Mouse (Mus musculus) forebrain, postnatal 0 days (tissue): ENCODE data around the gene Ccdc63. TPM values are rescaled to one million over a fixed set of nuclear protein-coding genes. Genes with fewer than 3 reads are reported as not detected.

ENCODE experiments used
- ATAC-seq: fragments of 200-750 bp; cut with Nextera tagmentation; 2 replicates; pipeline ENCODE4 v1.8.0; 2017; ENCODE audit warnings: mild to moderate bottlenecking, moderate library complexity
- DNase-seq: peaks from one replicate; pipeline ENCODE4 v3.0.0-alpha.2; 2015
- H3K27ac ChIP-seq: fragments of 300-500 bp; sonication (generic); 2 replicates; pipeline ENCODE4 v1.5.1; 2014; ENCODE audit warnings: low read depth, mild to moderate bottlenecking, antibody characterized with exemption, low read length, moderate library complexity, mixed read lengths
- H3K27me3 ChIP-seq: fragments of 300-500 bp; sonication (generic); 2 replicates; pipeline ENCODE4 v1.6.1; 2014; ENCODE audit warnings: mild to moderate bottlenecking, low read length, mixed read lengths; ENCODE audit not compliant: insufficient read depth
- H3K36me3 ChIP-seq: fragments of 300-500 bp; sonication (generic); 2 replicates; pipeline ENCODE4 v1.6.1; 2014; ENCODE audit warnings: mild to moderate bottlenecking, moderate library complexity; ENCODE audit not compliant: insufficient read depth
- H3K4me1 ChIP-seq: fragments of 300-500 bp; sonication (generic); 2 replicates; pipeline ENCODE4 v1.6.1; 2014; ENCODE audit warnings: antibody characterized with exemption; ENCODE audit not compliant: insufficient read depth
- H3K4me2 ChIP-seq: fragments of 300-500 bp; sonication (generic); 2 replicates; pipeline ENCODE4 v1.6.1; 2014; ENCODE audit warnings: low read depth, mild to moderate bottlenecking, moderate library complexity
- H3K4me3 ChIP-seq: fragments of 300-500 bp; sonication (generic); 2 replicates; pipeline ENCODE4 v1.5.1; 2014; ENCODE audit warnings: low read depth, low read length, mixed read lengths
- H3K9ac ChIP-seq: fragments of 300-500 bp; sonication (generic); 2 replicates; pipeline ENCODE4 v1.6.1; 2014; ENCODE audit warnings: mild to moderate bottlenecking
- H3K9me3 ChIP-seq: fragments of 300-500 bp; sonication (generic); 2 replicates; pipeline ENCODE4 v1.6.1; 2016; ENCODE audit warnings: low read length
- CTCF ChIP-seq: sonication (generic); IDR thresholded peaks from 2 replicates; pipeline ENCODE4 v1.5.1; 2016; ENCODE audit warnings: antibody characterized with exemption, control low read depth, low read depth
- WGBS: fragments of 180-500 bp; shearing (Covaris S2); extraction: QIAGEN DNeasy Blood & Tissue Kit; methylation state at CpG from one replicate; pipeline ENCODE4 v1.1.7; 2014; 5-methylcytosine and 5-hydroxymethylcytosine counted together
- polyA plus RNA-seq: library from polyadenylated mRNA; unstranded; fragments of >200 nt; fragmentation: Nextera tagmentation; extraction: Ambion mirVana; gene quantifications from 2 replicates; pipeline ENCODE4 v1.2.1, GENCODE M21; 2015
- total RNA-seq: library from RNA; depleted of rRNA; stranded (reverse); fragments of >200 nt; gene quantifications from 2 replicates; pipeline ENCODE4 v1.2.3, GENCODE M21; 2014

The Ccdc63 gene
- total and polyA plus RNA-seq, 2 experiments from 2014 or later = 0.08 to 0.43 TPM

GRCm38 (mm10) chr5:122149259-122149658, 8.6 kb upstream of the Ccdc63 start:
- H3K27ac ChIP-seq = no peak overlapping the region
- no peak overlapping the region for H3K4me3 ChIP-seq
- 59% methylated on average over 4 of the region's 4 CpGs for WGBS
- no peak for TF ChIP-seq CTCF
- H3K27me3 ChIP-seq = no peaks in the 10 kb centered on the region
- no peaks in the 10 kb centered on the region for H3K4me1 ChIP-seq
- H3K36me3 ChIP-seq = no peaks in the 10 kb centered on the region
- no peak overlapping the region for H3K9ac ChIP-seq
- no peak overlapping the region for H3K4me2 ChIP-seq
- no peak for ATAC-seq
- no peaks in the 10 kb centered on the region for H3K9me3 ChIP-seq
- no peak for DNase-seq

DNA sequence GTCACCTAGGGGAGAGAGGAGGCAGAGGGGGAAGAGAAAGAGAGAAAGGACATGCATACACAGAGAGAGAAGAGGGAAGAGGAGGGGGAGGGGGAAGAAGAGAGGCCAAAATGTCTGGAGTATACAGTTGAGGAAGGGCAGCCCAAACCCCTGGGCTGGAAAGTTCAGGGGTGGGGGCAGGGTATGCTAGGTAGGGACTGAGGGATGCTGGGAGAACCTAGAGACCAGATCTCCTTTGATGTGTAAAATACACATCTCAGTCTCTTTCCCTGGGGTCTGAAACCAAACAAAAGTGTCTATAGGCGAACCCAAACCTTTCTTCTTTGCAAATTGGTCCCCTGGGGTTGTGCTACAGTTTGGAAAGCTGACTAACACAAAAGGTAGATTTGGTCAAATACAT, 7.5 kb upstream of the Ccdc63 start:
- H3K4me1 ChIP-seq = no peaks in the 10 kb centered on the region
- H3K9me3 ChIP-seq = no peaks in the 10 kb centered on the region
- DNase-seq = no peak
- H3K9ac ChIP-seq = no peak overlapping the region
- no peaks in the 10 kb centered on the region for H3K27me3 ChIP-seq
- 43% methylated on average over 1 of the region's 1 CpGs for WGBS
- no peak for ATAC-seq
- H3K36me3 ChIP-seq = no peaks in the 10 kb centered on the region
- no peak overlapping the region for H3K27ac ChIP-seq
- H3K4me3 ChIP-seq = no peak overlapping the region
- no peak overlapping the region for H3K4me2 ChIP-seq
- TF ChIP-seq CTCF = no peak

DNA sequence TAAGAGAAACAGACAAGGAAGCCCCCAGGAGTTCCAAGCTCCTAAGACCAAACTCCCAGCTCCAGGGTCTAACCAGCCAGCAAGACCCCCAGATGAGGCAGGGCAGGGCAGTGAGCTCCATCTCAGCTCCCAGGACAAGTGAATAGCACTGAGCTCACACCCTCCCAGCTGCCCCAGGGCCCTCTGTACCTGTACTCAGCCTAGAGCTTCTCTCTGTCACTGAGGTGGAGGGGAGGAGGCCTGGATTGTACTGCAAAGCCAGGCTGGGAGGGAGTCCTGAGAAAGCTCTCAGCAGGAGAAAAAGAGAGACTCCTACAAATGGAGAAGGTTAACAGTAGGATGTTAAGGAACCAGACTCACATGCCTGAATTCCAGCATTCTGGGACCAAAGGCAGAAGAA, 6.0 kb upstream of the Ccdc63 start:
- ATAC-seq = no peak
- Histone ChIP-seq H3K4me1 (no peaks in the 10 kb centered on the region), H3K9ac (no peak overlapping the region), H3K36me3 (no peaks in the 10 kb centered on the region), H3K27me3 (no peaks in the 10 kb centered on the region), H3K9me3 (no peaks in the 10 kb centered on the region), H3K4me3 (no peak overlapping the region), H3K27ac (peak overlapping the region; percentile 52; the same call in 1 of the 2 replicates), H3K4me2 (no peak overlapping the region)
- no peak for TF ChIP-seq CTCF
- DNase-seq = no peak

DNA sequence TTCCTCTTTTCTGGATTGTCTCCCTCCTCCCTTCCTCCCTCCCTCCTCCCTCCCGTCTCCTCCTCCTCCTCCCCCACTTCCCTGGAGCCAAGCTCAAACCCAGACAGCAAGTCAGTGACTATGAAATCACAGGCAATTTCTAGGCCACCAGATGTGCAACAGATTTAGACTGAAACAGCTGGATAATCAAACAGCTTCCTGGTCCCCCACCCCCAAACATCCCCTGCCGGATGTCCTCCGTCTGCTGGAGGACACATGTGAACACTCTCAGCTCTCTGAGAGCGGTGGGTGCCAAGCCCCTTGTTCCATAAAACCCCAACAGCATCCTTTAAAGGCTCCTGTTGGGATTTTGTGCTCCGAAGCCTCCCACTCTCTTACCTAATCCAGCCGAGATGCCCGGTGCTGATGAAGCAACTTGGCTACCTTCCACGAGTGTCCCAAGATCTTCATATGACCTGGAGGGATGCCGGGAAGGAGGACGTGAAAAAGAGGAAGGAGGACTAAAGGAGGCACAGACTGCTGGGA, 5.5 kb upstream of the Ccdc63 start:
- ATAC-seq (0 out of 2 replicates have a peak, but pooled peaks have one; percentile 32), DNase-seq (no peak)
- WGBS = 69% methylated on average over 10 of the region's 10 CpGs

GRCm38 (mm10) chr5:122145381-122146055, 4.9 kb upstream of the Ccdc63 start:
- H3K27me3 ChIP-seq = no peaks in the 10 kb centered on the region
- H3K4me1 ChIP-seq = no peaks in the 10 kb centered on the region
- 0 out of 2 replicates have a peak overlapping the region, but pooled peaks have one; percentile 11 for H3K27ac ChIP-seq
- DNase-seq (no peak), ATAC-seq (no peak)
- no peaks in the 10 kb centered on the region for H3K9me3 ChIP-seq
- no peak overlapping the region for H3K4me2 ChIP-seq
- no peaks in the 10 kb centered on the region for H3K36me3 ChIP-seq
- H3K4me3 ChIP-seq = no peak overlapping the region
- TF ChIP-seq CTCF = no peak
- 70% methylated on average over 15 of the region's 15 CpGs for WGBS
- H3K9ac ChIP-seq = no peak overlapping the region

More for the DNA sequence above, 5.5 kb upstream of the Ccdc63 start:
- Histone ChIP-seq H3K9me3 (no peaks in the 10 kb centered on the region), H3K27me3 (no peaks in the 10 kb centered on the region), H3K4me3 (no peak overlapping the region), H3K4me2 (no peak overlapping the region), H3K4me1 (no peaks in the 10 kb centered on the region), H3K27ac (peak overlapping the region; percentile 52; the same call in 1 of the 2 replicates), H3K9ac (no peak overlapping the region), H3K36me3 (no peaks in the 10 kb centered on the region)
- no peak for TF ChIP-seq CTCF

DNA sequence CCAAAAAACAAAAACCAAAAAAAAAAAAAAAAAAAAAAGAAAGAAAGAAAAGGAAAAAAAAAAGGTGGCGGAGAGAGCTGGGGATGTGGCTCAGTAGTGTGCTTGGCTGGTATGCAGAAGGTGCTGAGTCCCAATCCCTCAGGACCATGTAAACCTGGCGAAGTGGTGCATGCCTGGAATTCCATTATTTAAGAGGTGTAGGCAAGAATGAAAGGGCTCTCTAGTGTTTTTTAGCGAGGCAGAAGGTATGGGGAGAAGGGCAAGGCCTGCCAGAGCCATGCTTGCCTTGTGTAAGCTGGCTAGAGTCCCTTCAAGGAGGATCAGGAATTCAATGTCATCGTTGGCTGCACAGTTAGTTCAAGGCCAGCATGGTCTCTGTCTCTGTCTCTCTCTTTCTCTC, 4.2 kb upstream of the Ccdc63 start:
- no peaks in the 10 kb centered on the region for H3K36me3 ChIP-seq
- no peaks in the 10 kb centered on the region for H3K27me3 ChIP-seq
- no peaks in the 10 kb centered on the region for H3K9me3 ChIP-seq
- no peaks in the 10 kb centered on the region for H3K4me1 ChIP-seq
- no peak overlapping the region for H3K9ac ChIP-seq
- ATAC-seq = no peak
- no peak for TF ChIP-seq CTCF
- DNase-seq = no peak
- WGBS = 84% methylated on average over 4 of the region's 4 CpGs
- no peak overlapping the region for H3K4me2 ChIP-seq
- no peak overlapping the region for H3K27ac ChIP-seq
- no peak overlapping the region for H3K4me3 ChIP-seq

DNA sequence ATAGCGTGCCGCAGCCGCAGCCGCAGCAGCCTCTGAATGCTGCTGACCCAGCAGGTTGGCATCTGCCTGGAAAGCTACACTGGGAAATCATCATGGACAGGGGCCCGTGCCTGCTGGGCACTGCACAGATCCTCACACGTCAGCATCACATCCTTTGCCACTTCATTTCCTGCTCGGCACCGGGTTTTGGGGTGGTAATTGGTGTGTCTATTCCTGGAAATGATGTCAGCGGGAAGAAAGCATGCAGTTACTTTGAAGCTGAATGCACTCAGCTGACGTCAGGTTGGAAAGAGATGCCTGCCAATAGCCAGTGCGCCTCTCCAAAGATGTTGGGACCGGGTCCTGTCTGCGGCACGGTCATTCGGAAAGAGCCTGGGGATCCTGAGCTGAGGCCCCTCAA, 2.9 kb upstream of the Ccdc63 start:
- no peaks in the 10 kb centered on the region for H3K4me1 ChIP-seq
- no peaks in the 10 kb centered on the region for H3K36me3 ChIP-seq
- H3K4me2 ChIP-seq = no peak overlapping the region
- no peak overlapping the region for H3K9ac ChIP-seq
- TF ChIP-seq CTCF = no peak
- no peaks in the 10 kb centered on the region for H3K27me3 ChIP-seq
- H3K27ac ChIP-seq = no peak overlapping the region
- H3K4me3 ChIP-seq = no peak overlapping the region
- H3K9me3 ChIP-seq = no peaks in the 10 kb centered on the region
- 63% methylated on average over 15 of the region's 15 CpGs for WGBS
- peak; percentile 16; the same call in 1 of the 2 replicates for ATAC-seq
- no peak for DNase-seq
